Mouse (Mus musculus): ENCODE data around the gene Cd209g.

GRCm38 (mm10) chr8:4133798-4134197, at the start of gene Cd209g:
- TF ChIP-seq EP300 (IDR thresholded peaks at IDR 0.05; ENCODE audit: low read depth): no peak
- no peak for TF ChIP-seq CTCF (IDR thresholded peaks at IDR 0.05; ENCODE audit: low read depth)
